Mouse (Mus musculus) liver, adult (tissue): Measurements from ENCODE around the gene Tomm5.

Experiments used
- GATA4 ChIP-seq: IDR thresholded peaks from 2 replicates; pipeline ENCODE4 v1.6.1; 2014; ENCODE audit warnings: mild to moderate bottlenecking, low read length; ENCODE audit not compliant: insufficient replicate concordance

Tomm5 gene

DNA sequence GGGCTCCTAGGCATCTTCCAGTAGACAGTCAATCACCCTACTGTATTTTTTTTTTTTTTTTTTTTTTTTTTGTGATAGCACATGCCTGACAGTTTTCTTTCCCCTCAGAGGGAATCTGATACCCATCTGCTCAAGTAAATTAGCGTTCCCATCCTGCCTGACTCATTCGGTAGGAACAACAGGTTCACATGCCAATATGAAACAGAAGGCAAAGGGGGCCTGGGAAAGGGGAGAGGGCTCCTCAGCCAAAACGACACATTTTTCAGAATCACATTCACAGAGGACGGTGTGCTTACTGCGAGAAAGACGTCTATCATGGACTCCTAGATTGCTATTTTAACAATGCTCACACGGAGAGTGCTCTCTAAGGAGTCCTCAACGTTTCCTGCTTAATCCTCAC lies 24.4 kb downstream of the Tomm5 start:
- TF ChIP-seq GATA4 = no peak

DNA sequence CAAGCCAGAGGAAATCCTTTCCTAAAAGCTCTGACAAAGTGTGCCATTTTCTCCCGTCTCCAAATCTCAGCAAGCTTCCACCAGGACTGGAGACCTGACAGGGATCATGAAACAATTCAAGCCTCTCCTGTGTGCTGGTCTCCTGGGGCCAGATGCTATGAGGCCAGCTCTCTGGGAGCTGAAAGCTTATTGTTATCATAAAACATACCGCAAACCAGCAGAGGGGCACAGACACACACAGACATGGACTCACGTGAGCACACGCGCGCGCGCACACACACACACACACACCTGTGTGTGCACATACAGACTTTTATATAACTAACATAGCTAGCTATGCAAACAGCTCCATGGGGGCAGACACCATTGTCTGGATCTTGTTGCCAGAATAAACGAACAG lies 25.0 kb downstream of the Tomm5 start:
- TF ChIP-seq GATA4 = no peak

DNA sequence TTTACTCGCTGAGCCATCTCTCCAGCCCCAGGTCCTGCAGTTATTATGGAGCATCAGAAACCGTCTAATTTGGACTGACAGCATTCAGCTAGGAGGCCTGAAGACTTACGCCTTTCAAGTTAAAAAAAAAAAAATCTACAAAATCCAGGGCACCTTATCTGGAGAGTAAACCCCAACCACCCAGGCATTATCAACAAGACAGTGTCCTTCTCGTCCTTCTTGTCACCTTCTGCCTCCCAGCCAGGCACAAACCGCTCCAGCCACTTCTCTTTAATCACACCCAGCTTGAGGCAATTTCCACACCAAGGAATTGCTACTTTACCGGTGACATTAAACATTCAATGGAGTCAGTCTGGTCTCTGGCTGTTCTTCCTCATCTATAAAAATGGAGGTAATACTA lies 34.4 kb downstream of the Tomm5 start:
- no peak for TF ChIP-seq GATA4

DNA sequence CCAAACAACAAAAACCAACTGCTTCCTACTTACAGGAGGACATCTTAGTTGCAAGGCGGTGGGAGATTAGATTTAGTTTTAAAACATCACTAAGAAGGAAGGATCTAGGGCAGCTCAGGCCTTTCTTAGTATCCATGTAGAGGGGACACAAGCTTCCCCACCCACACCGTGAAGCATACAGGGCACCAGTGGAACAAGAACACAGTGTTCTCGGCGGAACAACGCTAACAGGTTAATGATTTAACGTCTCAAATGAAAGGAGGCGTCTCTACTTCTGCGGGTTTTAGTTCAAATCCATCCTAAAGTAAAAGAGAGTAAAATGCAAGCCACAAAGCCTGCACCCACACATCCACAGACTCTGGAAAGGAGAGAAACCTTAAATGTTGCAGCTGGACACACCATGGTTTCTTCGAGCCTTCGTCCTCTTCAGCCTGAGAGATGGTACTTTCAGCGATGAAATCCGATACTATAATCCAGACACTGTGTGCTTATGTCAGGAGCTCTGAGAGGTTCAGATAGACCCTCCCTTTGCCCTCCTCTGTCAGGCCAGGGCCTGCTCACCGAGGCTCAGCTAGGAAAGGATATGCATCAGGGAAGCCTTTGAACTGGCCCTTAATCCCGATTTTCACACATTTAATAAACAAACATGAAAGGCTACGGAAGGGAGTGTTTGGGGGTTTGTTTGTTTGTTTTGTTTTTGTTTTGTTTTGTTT lies 35.5 kb downstream of the Tomm5 start:
- TF ChIP-seq GATA4 = no peak

DNA sequence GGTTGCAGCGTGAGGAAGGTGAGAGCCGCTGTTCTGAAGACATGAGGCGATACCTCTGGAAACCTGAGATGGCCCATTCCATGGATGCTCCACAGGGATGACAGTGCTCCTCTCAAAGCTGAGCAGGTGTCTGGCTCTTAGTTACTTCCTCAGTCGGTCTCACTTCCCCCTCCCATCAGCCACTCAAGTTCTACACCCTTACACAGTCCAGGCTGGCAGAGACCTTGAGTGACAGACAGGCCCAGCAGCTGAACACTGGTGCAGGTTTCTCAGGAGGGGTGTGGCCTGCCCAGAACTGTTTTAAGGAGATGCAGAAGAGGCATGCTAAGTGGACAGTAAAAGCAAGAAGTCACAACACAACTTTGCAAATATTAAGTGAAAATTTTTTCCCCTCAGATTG lies 40.2 kb downstream of the Tomm5 start:
- TF ChIP-seq GATA4 = no peak

DNA sequence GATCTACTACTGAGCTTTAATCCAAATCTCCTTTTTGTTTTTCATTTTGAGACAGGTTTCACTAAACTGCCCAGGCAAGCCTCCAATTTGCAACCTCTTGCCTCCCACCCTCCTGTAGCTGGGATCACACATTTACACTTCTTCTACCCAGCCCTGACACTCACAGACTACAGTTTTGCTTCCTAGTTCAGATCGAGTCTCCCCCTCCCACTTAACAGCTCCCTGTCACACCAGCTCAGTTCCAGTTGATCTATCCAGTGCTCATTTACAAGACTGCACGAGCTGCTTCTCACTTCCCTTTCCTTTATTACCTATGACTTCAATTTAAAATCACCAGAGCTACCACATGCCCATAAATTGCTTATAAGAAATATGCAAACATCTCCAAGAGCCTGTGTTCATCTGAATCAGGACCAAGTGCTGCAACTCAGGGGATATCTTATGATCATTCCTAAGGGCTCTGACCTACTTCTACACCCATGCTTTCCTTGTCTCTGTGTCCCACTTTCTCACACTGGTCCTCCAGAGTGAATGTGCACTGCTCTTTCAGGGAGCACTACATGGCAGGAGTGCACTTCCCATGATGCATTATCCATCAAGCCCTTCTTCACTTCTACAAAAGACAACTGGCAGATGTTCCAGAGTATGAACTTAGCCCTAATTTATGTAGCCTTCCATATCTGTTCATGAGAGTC lies 41.7 kb downstream of the Tomm5 start:
- no peak for TF ChIP-seq GATA4

DNA sequence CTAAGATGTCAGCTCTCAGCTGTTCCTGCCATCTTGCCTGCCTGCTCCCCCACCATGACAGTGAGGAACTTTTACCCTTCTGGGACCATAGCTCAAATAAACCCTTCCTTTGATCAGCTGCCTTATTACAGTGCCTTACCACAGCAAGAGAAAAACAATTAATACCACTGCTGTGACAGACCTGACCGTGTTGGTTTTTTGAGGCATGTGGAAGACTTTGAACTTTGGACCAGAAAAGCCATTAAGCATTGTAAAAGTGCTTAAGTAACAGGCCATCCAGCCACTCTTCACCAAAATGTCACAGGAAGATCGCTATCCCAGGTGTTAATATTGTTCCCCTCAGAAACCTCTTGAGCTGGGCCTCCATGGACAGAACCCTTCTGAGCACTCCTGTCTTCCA lies 43.3 kb downstream of the Tomm5 start:
- no peak for TF ChIP-seq GATA4

DNA sequence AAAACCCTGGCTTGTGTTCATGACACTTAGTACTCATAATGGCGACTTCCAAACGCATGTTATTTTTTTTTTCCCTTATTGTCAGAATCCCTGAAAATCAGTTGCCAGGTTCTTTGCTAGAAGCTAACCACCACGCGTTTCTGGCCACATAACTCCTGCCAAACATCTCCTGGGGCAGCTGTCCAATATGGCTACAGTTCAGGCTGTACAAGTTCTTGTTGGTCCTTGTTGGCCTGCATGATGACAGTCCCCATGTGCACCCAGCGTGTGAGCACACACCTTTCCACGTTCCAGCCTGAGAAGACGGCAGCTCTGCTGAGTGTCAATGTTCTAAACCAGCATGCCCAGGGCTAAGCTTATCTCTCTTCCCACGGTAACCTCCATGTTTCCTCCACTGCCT lies 52.5 kb downstream of the Tomm5 start:
- TF ChIP-seq GATA4 = no peak
